Mouse (Mus musculus) limb, embryonic 10.5 days (tissue): ENCODE measurements around the gene Cby1. TPM values are rescaled to one million over a fixed set of nuclear protein-coding genes. Genes with fewer than 3 reads are reported as not detected.
A peak's percentile ranks its signal among the peaks of the same experiment; 100 is the strongest.

Source experiments
- DNase-seq: peaks from one replicate; pipeline ENCODE4 v3.0.0-alpha.2; 2017; ENCODE audit warnings: low spot score
- H3K27ac ChIP-seq: fragments of 300-500 bp; sonication (generic); 2 replicates; pipeline ENCODE4 v1.5.1; 2016; ENCODE audit warnings: mild to moderate bottlenecking
- H3K27me3 ChIP-seq: fragments of 300-500 bp; sonication (generic); 2 replicates; pipeline ENCODE4 v1.6.1; 2016; ENCODE audit warnings: low read depth, mild to moderate bottlenecking; ENCODE audit not compliant: poor library complexity, severe bottlenecking
- H3K36me3 ChIP-seq: fragments of 300-500 bp; sonication (generic); 2 replicates; pipeline ENCODE4 v1.6.1; 2016; ENCODE audit warnings: mild to moderate bottlenecking, moderate library complexity
- H3K4me1 ChIP-seq: fragments of 300-500 bp; sonication (generic); 2 replicates; pipeline ENCODE4 v1.6.1; 2016
- H3K4me3 ChIP-seq: fragments of 300-500 bp; sonication (generic); 2 replicates; pipeline ENCODE4 v1.5.1; 2016; ENCODE audit warnings: mild to moderate bottlenecking, moderate library complexity
- H3K9me3 ChIP-seq: fragments of 300-500 bp; sonication (generic); replicated peaks from 2 replicates; pipeline ENCODE4 v1.6.1; 2016; ENCODE audit warnings: mild to moderate bottlenecking
- WGBS: fragments of 180-500 bp; shearing (Covaris S2); methylation state at CpG from one replicate; pipeline ENCODE4 v1.1.7; 2016; 5-methylcytosine and 5-hydroxymethylcytosine counted together
- polyA plus RNA-seq: library from polyadenylated mRNA; unstranded; fragments of >200 nt; fragmentation: Nextera tagmentation; extraction: Ambion mirVana; gene quantifications from 2 replicates; pipeline ENCODE4 v1.2.1, GENCODE M21; 2016

Gene Cby1
- polyA plus RNA-seq, 1 experiment from 2014 or later: 65.6 TPM

DNA sequence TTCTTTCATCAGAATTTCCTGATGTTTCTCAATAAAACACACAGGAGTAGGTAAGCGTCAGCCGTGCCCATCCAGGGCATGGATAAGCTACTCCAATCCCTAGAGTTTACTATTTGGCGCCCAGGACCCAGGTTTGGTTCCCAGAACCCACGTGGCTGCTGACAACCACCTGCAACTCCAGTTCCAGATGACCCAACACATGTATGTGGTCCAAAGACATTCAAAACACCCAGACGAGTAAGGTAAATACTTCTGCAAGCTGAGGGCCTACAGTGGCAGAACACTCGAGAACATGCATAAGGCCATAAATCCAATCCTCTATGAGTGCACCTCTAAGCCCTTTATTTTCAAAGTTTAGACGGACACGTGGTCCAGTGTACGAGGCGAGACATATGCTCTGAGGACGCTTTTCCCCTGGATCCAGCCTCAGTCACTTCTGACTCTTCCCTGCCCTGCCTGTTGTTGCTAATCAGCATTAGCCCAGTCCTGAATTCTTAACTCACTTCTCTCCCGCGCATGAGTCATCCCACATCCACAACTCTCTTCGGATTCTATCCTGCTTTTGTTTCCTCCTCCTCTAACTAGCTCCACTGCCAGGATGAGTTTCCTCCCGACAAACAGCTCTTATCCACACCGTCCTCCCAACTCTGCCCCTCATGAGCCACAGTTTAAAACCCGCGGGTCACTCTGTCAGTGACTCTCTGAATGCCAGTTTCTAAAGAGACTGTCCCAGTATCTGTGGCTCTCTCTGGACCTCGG lies 24.9 kb downstream of the Cby1 start:
- Histone ChIP-seq H3K36me3 (peaks cover 27% of the 10 kb centered on the region), H3K4me3 (peak overlapping the region; percentile 92; the same call in 1 of the 2 replicates), H3K4me1 (peaks cover 46% of the 10 kb centered on the region)

DNA sequence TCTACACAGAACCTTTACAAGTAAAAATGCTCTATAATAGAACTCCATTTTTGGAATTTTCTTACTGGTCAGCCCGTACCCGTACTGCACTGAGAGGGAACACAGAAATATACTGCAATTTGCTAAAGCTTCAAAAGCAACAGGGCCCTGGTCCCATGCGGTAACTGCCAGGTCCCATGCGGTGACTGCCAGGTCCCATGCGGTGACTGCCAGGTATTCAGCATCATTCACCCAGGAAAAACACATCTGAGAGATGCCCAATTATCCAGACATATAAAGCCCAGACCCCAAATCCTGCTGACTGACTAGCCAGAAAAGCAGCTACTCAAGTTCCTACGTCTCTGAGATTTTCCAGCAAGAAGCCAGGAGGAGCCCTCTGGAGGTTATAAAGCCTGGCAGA lies 25.6 kb downstream of the Cby1 start:
- H3K4me3 ChIP-seq: peak overlapping the region; percentile 92
- WGBS: 88% methylated on average over 6 of the region's 6 CpGs
- no peaks in the 10 kb centered on the region for H3K27me3 ChIP-seq
- DNase-seq: no peak
- no peak overlapping the region for H3K27ac ChIP-seq
- peaks cover 53% of the 10 kb centered on the region for H3K4me1 ChIP-seq
- H3K9me3 ChIP-seq: no peaks in the 10 kb centered on the region
- peaks cover 20% of the 10 kb centered on the region for H3K36me3 ChIP-seq

More for the DNA sequence above, 24.9 kb downstream of the Cby1 start:
- DNase-seq: no peak
- WGBS: 81% methylated on average over 19 of the region's 19 CpGs
- Histone ChIP-seq H3K27me3 (no peaks in the 10 kb centered on the region), H3K27ac (no peak overlapping the region), H3K9me3 (no peaks in the 10 kb centered on the region)

DNA sequence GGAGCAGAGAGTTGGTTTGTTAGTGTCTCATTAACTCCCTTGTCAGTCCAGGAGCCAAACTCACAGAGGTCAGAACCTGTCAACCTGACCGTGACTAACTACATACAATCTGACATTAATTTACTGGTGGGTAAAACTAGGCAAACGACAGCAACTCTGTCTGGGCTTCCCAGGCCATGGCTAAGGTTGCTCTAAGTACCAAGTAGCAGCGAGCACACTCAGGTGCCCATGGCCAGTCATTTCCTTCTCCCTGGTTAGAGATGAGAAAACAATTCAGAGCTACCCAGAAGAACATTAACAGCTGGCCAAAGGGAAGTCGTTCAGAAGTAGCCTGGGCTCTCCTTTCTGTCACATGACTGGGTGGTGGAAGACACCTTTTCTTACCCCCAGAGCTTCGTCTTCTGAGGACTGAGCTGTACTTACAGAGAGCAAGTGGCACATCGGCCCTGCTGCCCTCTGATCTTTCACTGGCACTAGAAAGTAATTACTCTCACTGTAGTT lies 26.2 kb downstream of the Cby1 start:
- Histone ChIP-seq H3K4me1 (peaks cover 58% of the 10 kb centered on the region), H3K4me3 (peak overlapping the region; percentile 92), H3K27ac (0 out of 2 replicates have a peak overlapping the region, but pooled peaks have one; percentile 55), H3K36me3 (peaks cover 17% of the 10 kb centered on the region), H3K27me3 (no peaks in the 10 kb centered on the region), H3K9me3 (no peaks in the 10 kb centered on the region)
- 28% methylated on average over 6 of the region's 6 CpGs for WGBS
- DNase-seq: no peak

DNA sequence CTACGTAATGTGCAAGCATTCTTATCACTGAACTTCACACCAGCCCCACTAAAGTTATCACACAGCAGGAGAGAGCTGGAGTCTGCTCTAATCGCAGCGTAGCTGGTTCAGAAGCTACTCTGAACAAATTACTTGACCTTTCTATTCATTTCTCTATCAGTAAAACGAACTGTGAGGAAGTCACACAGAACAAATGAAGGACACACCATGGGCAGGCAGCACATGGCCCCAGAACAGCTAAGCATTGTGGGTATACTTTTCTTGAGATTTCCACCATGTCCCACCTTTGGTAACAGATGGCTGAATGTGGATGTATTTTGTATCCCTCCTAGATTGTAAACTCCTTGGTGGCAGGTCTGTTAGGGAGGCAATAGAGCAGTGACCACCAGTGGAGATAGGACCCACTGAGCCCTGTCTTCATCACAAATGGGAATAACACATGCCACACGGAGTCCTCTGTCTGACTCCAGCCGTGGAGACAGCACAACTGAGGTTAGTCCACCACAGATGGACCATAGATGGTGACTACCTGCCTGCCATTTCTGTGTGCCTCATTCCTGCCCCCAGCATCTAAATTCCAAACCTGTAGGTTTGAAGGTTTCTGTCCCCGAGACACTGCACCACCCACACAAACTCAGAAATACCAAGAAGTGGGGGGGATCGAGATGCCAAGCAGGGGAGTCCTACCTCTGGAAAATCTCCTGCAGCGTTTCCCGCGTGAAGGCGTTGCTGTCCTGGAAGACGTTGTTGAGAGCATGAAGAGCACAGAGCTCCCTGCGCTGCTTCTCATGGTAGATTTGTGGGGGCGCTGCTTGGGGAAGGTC lies 27.3 kb downstream of the Cby1 start:
- peaks cover 14% of the 10 kb centered on the region for H3K36me3 ChIP-seq
- peak overlapping the region; percentile 95 for H3K27ac ChIP-seq
- peak overlapping the region; percentile 92 for H3K4me3 ChIP-seq
- no peaks in the 10 kb centered on the region for H3K27me3 ChIP-seq
- 28% methylated on average over 15 of the region's 15 CpGs for WGBS
- H3K4me1 ChIP-seq: peaks cover 59% of the 10 kb centered on the region
- no peak for DNase-seq
- H3K9me3 ChIP-seq: no peaks in the 10 kb centered on the region

DNA sequence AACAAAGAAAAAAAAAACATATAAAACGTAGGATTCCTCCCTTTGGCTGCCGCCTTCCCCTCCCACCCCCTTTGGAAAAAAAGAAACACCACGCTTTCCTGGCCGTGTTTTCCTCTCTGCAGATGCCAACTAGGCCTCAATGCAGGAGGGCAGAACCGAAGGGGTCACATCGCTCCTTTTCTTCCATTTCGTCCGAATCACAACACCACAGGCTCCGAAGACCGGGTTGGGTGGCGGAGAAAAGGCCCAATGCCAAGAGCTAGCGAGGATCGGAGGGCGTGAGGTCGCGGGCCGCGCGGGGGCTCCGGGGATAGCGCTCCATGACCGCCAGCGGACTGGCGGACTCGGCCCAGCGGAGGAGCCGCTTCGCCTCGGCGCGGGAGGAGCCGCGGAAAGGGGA lies 28.2 kb downstream of the Cby1 start:
- no peaks in the 10 kb centered on the region for H3K27me3 ChIP-seq
- H3K4me1 ChIP-seq: peaks cover 69% of the 10 kb centered on the region
- peak overlapping the region; percentile 92 for H3K4me3 ChIP-seq
- peak overlapping the region; percentile 95 for H3K27ac ChIP-seq
- no peaks in the 10 kb centered on the region for H3K9me3 ChIP-seq
- DNase-seq: peak; percentile 78
- under 1% methylated on average over 27 of the region's 33 CpGs for WGBS
- peaks cover 10% of the 10 kb centered on the region for H3K36me3 ChIP-seq

DNA sequence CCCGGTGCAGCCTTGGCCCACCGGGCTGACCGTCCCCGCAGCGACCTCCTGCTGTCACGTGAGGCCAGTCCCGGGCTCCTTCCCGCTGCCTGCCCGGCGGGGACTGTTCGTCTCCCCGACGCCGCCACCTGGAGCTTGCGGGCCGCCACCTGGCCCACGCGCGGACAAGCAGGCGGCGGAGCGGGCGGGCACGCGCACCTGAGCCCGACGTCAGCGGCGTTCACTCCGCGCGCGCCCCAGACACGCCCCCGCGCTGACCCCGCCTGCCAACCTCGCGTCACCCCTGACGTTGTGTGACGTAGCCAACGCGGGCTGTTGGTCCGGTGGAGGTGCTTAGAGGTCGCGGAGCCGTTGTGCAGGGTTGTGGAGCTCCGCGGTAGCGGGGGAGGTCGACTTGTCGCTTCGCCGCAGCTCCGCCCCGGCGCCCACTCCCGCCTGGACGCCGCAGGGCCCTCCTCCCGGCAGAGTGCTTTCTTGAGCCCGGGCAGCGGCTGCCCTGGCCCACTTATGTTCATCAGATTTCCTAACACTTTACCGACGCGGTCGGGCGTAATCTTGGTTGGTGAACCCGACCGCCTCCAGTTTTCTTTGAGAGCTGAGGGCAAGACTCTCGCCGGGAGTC lies 28.8 kb downstream of the Cby1 start, which contains the start of gene Josd1:
Josd1 (minus strand) TSS at position 274 of the 622 bp plus-strand sequence.
- Histone ChIP-seq H3K27me3 (no peaks in the 10 kb centered on the region), H3K4me3 (peak within 1 kb of the TSS; percentile 92), H3K4me1 (peaks cover 73% of the 10 kb centered on the region), H3K27ac (peak within 1 kb of the TSS; percentile 95), H3K36me3 (peaks cover 8% of the 10 kb centered on the region; the same call in 1 of the 2 replicates), H3K9me3 (no peaks in the 10 kb centered on the region)
- under 1% methylated on average over 72 of the region's 72 CpGs for WGBS
- DNase-seq: peak; percentile 98

DNA sequence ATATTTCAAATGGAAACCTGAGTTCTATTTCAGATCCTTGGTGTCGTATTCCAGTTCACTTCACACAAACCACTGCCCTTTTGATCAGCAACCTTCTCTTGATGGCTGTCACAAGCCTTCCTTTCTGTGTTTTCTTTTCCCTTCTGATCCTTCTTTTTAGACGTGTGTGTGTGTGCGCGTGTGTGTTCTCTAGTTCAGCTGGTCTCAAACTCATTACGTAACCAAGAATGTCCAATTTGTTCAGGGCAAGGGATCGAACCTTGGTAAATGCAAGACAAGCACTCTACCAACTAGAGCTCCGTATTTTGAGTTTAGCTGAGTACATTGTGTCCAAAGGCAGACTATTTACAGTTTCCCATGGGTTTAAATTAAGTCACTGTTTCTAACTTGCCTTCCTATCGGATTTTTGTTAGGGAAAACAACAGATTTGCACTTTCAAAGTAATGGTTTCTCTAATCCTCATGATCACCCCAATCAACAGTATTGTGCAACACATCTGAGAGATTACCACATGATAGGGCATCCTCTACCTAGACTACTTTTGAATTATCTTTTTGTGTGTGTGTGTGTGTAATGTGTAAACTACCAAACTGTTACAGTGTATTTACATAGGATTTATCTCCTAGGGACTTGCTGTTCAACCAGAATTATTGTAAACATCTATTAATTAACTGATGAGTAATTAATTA lies 29.4 kb downstream of the Cby1 start:
- Histone ChIP-seq H3K27ac (peak overlapping the region; percentile 95), H3K9me3 (no peaks in the 10 kb centered on the region), H3K27me3 (no peaks in the 10 kb centered on the region), H3K36me3 (peaks cover 4% of the 10 kb centered on the region; the same call in 1 of the 2 replicates), H3K4me1 (peaks cover 69% of the 10 kb centered on the region), H3K4me3 (peak overlapping the region; percentile 92)
- WGBS: 5% methylated on average over 8 of the region's 8 CpGs
- DNase-seq: no peak

DNA sequence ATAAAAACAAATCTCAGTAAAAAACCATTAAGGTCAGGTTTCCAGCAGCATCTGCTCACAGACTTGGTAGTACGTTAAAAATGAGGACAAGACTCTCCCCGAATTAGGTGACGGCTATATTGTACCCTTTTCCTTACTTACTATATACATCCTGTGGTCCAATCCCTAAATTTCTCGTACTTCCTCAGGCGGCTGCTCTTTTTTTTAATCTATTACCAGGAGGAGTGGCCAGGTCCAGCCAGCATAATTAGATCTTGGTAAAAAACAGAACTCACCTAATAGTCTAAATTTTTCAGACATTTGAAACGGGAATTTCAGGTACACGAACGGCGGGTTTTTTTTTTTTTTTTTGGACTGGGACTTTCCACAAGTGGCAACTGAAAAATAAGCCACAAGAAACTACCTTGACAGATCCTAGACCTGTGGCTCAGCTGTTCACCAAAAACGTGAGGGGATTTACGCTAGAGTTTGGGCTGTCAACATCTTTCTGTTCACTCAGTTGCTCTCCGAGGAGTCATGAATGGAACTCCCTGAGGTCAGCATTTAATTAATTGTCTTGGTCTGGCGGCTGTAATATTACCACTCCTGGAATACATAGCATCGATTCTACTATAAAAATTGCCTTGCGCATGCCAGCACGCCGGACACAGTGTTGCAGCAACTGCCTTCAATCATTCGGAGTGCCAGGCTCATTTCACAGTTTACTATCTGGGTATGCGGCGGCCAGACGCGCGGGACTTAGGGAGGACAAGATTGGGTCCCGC lies 30.8 kb downstream of the Cby1 start:
- Histone ChIP-seq H3K27ac (peak overlapping the region; percentile 47; the same call in 1 of the 2 replicates), H3K4me1 (peaks cover 65% of the 10 kb centered on the region)

DNA sequence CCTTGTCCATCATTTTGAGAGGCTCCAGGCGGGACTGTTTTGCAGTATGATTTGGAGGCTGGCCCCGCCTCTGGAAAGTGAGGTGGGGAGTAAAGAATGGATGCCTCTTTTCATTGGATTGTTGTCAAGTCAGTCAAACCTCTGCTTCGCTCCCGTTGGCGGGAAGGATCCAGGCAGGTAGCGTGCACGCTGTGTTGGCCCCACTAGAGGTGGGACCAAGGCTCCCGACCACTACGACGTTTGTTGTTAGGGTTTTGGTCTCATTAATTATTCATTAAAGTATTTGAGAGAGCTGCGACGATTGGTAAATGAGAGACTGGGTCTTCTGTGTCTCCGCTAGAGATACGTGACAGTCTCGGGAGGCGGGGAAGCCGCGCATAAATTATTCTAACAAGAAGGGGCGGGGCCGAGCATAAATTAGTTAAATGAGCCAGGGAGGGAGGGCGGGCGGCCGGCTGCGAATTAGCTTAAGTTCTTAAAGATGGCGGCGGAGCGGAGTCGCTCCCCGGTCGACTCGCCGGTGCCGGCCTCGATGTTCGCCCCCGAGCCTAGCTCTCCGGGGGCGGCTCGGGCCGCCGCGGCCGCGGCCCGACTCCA lies 31.5 kb downstream of the Cby1 start, which contains the start of gene Gtpbp1:
Gtpbp1 (plus strand) TSS at position 420 of the 597 bp plus-strand sequence.
- Histone ChIP-seq H3K27me3 (no peaks in the 10 kb centered on the region), H3K27ac (peak within 1 kb of the TSS; percentile 94), H3K9me3 (no peaks in the 10 kb centered on the region), H3K36me3 (peaks cover 19% of the 10 kb centered on the region), H3K4me1 (peaks cover 59% of the 10 kb centered on the region), H3K4me3 (peak within 1 kb of the TSS; percentile 79)
- DNase-seq: peak; percentile 91
- under 1% methylated on average over 45 of the region's 45 CpGs for WGBS

More for the DNA sequence above, 30.8 kb downstream of the Cby1 start:
- 17% methylated on average over 24 of the region's 24 CpGs for WGBS
- Histone ChIP-seq H3K27me3 (no peaks in the 10 kb centered on the region), H3K4me3 (peak overlapping the region; percentile 79), H3K9me3 (no peaks in the 10 kb centered on the region), H3K36me3 (peaks cover 12% of the 10 kb centered on the region)
- DNase-seq: no peak

DNA sequence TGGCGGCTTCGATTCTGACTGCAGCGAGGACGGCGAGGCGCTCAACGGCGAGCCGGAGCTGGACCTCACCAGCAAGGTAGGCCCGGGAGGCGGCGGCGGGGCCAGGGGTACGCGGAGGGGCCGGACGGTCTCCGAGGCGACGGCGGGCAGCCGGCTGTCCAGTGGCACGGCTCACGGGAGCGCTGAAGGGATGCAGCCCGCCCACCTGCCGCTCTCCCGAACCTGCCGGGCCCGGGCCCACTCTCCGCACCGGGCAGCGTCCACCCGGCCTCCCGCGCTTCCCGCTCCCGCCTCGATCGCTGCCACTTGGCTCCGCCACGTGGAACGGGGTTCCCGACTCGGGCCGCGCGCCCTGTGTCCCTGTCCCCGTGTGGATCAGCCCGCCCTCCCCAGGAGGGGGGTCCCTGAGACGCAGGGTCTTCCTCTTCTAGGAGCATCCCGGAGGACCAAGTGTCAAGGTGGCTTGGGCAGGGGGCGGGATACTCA lies 32.1 kb downstream of the Cby1 start:
- Histone ChIP-seq H3K27ac (peak overlapping the region; percentile 94), H3K4me3 (peak overlapping the region; percentile 79), H3K27me3 (no peaks in the 10 kb centered on the region), H3K36me3 (peaks cover 22% of the 10 kb centered on the region), H3K9me3 (no peaks in the 10 kb centered on the region), H3K4me1 (peaks cover 53% of the 10 kb centered on the region)
- DNase-seq: no peak
- WGBS: under 1% methylated on average over 43 of the region's 53 CpGs

DNA sequence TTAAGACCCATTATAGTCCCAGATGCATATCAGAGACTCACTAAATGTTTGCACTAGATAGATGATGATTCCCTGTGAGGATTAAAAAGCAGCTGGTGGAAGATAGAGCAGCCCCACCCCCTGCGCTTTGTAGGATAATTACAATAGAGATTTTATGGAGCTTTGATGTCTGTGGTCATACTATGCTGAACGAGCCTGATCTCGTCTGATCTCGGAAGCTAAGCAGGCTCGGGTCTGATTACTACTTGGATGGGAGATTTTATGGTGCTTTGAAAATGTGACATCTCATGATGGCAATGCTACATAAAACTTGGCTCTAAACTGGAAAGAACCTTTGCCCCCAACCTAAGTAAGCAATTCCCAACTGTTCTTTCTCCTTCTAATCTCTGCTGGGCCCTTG lies 33.3 kb downstream of the Cby1 start:
- DNase-seq: no peak
- Histone ChIP-seq H3K27ac (no peak overlapping the region), H3K4me1 (peaks cover 45% of the 10 kb centered on the region), H3K36me3 (peaks cover 34% of the 10 kb centered on the region), H3K27me3 (no peaks in the 10 kb centered on the region), H3K4me3 (peak overlapping the region; percentile 79; the same call in 1 of the 2 replicates), H3K9me3 (no peaks in the 10 kb centered on the region)
- WGBS: 73% methylated on average over 5 of the region's 5 CpGs
